Mouse (Mus musculus): ENCODE measurements around the gene Pik3r1. TPM values are rescaled to one million over a fixed set of nuclear protein-coding genes. Genes with fewer than 3 reads are reported as not detected.

Gene Pik3r1
- polyA plus RNA-seq, 1 experiment = 11.4 TPM

- no peak overlapping the region for H3K27ac ChIP-seq (ENCODE audit: insufficient read depth, low read depth, low read length)
- WGBS = 42% methylated on average over 8 of the region's 8 CpGs
- H3K27me3 ChIP-seq (ENCODE audit: control insufficient read depth, insufficient read depth, low read length) = no peaks in the 10 kb centered on the region
These were observed 21.9 kb downstream of the Pik3r1 start for GRCm38 (mm10) chr13:101746012-101746595.

GRCm38 (mm10) chr13:101744943-101745342 lies 23.1 kb downstream of the Pik3r1 start:
- no peak overlapping the region for H3K4me3 ChIP-seq (ENCODE audit: low read depth, low read length)
- TF ChIP-seq POLR2A (IDR thresholded peaks at IDR 0.05; ENCODE audit: low read depth, low read length) (no peak), CTCF (IDR thresholded peaks at IDR 0.05; ENCODE audit: extremely low read depth, insufficient read length, insufficient replicate concordance, low read depth, low read length) (no peak)
- H3K36me3 ChIP-seq (ENCODE audit: control insufficient read depth, insufficient read depth, low read length) = no peaks in the 10 kb centered on the region
- peak overlapping the region; percentile 9; the same call in 1 of the 2 replicates for H3K27ac ChIP-seq (ENCODE audit: insufficient read depth, low read depth, low read length)
- H3K4me1 ChIP-seq (ENCODE audit: control insufficient read depth, insufficient read depth, insufficient read length, low read length) = peaks cover 34% of the 10 kb centered on the region
- 47% methylated on average over 5 of the region's 5 CpGs for WGBS
- H3K27me3 ChIP-seq (ENCODE audit: control insufficient read depth, insufficient read depth, low read length) = no peaks in the 10 kb centered on the region

More at GRCm38 (mm10) chr13:101746012-101746595, 21.9 kb downstream of the Pik3r1 start:
- Histone ChIP-seq H3K4me1 (ENCODE audit: control insufficient read depth, insufficient read depth, insufficient read length, low read length) (peaks cover 27% of the 10 kb centered on the region), H3K4me3 (ENCODE audit: low read depth, low read length) (no peak overlapping the region), H3K36me3 (ENCODE audit: control insufficient read depth, insufficient read depth, low read length) (no peaks in the 10 kb centered on the region; the same call in 1 of the 2 replicates)
- TF ChIP-seq POLR2A (IDR thresholded peaks at IDR 0.05; ENCODE audit: low read depth, low read length) = no peak
- no peak for TF ChIP-seq CTCF (IDR thresholded peaks at IDR 0.05; ENCODE audit: extremely low read depth, insufficient read length, insufficient replicate concordance, low read depth, low read length)

- 33% methylated on average over 2 of the region's 2 CpGs for WGBS
- Histone ChIP-seq H3K4me1 (ENCODE audit: control insufficient read depth, insufficient read depth, insufficient read length, low read length) (peaks cover 38% of the 10 kb centered on the region), H3K36me3 (ENCODE audit: control insufficient read depth, insufficient read depth, low read length) (no peaks in the 10 kb centered on the region), H3K27me3 (ENCODE audit: control insufficient read depth, insufficient read depth, low read length) (no peaks in the 10 kb centered on the region), H3K27ac (ENCODE audit: insufficient read depth, low read depth, low read length) (no peak overlapping the region; the same call in 1 of the 2 replicates), H3K4me3 (ENCODE audit: low read depth, low read length) (no peak overlapping the region)
- no peak for TF ChIP-seq CTCF (IDR thresholded peaks at IDR 0.05; ENCODE audit: extremely low read depth, insufficient read length, insufficient replicate concordance, low read depth, low read length)
- TF ChIP-seq POLR2A (IDR thresholded peaks at IDR 0.05; ENCODE audit: low read depth, low read length) = no peak
These were observed 24.0 kb downstream of the Pik3r1 start for GRCm38 (mm10) chr13:101744053-101744452.

- WGBS = 60% methylated on average over 8 of the region's 8 CpGs
- TF ChIP-seq POLR2A (IDR thresholded peaks at IDR 0.05; ENCODE audit: low read depth, low read length) (no peak), CTCF (IDR thresholded peaks at IDR 0.05; ENCODE audit: extremely low read depth, insufficient read length, insufficient replicate concordance, low read depth, low read length) (no peak)
- H3K4me3 ChIP-seq (ENCODE audit: low read depth, low read length) = no peak overlapping the region
- H3K4me1 ChIP-seq (ENCODE audit: control insufficient read depth, insufficient read depth, insufficient read length, low read length) = peaks cover 42% of the 10 kb centered on the region
- no peaks in the 10 kb centered on the region for H3K27me3 ChIP-seq (ENCODE audit: control insufficient read depth, insufficient read depth, low read length)
- H3K27ac ChIP-seq (ENCODE audit: insufficient read depth, low read depth, low read length) = peak overlapping the region; percentile 74
- no peaks in the 10 kb centered on the region for H3K36me3 ChIP-seq (ENCODE audit: control insufficient read depth, insufficient read depth, low read length)
These were observed 24.8 kb downstream of the Pik3r1 start for GRCm38 (mm10) chr13:101743247-101743646.

DNA sequence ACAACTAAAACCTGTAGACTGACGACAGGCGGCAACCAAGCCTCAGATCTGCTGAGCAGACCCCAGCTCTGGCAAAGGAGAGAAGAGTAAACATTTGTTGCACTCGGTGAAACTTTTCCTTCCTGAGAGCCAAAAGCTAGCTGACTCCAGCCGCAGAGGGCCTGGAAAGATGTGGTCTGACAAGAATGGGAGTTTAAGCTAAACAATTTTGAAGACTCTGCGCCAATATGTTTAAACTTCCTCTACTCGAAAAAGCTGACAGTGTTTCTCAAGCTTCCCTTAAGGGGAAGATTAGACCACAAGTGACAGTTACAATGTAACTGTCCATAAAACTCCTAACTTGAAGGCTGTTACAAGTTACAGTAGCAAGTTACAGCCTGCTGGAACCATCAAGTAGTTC lies 25.4 kb downstream of the Pik3r1 start:
- TF ChIP-seq POLR2A (IDR thresholded peaks at IDR 0.05; ENCODE audit: low read depth, low read length) (no peak), CTCF (IDR thresholded peaks at IDR 0.05; ENCODE audit: extremely low read depth, insufficient read length, insufficient replicate concordance, low read depth, low read length) (no peak)
- 33% methylated on average over 6 of the region's 6 CpGs for WGBS
- H3K36me3 ChIP-seq (ENCODE audit: control insufficient read depth, insufficient read depth, low read length) = no peaks in the 10 kb centered on the region
- no peak overlapping the region for H3K4me3 ChIP-seq (ENCODE audit: low read depth, low read length)
- peak overlapping the region; percentile 43; the same call in 1 of the 2 replicates for H3K27ac ChIP-seq (ENCODE audit: insufficient read depth, low read depth, low read length)
- H3K4me1 ChIP-seq (ENCODE audit: control insufficient read depth, insufficient read depth, insufficient read length, low read length) = peaks cover 42% of the 10 kb centered on the region
- H3K27me3 ChIP-seq (ENCODE audit: control insufficient read depth, insufficient read depth, low read length) = no peaks in the 10 kb centered on the region

GRCm38 (mm10) chr13:101741530-101742309 lies 26.3 kb downstream of the Pik3r1 start:
- Histone ChIP-seq H3K36me3 (ENCODE audit: control insufficient read depth, insufficient read depth, low read length) (no peaks in the 10 kb centered on the region), H3K4me1 (ENCODE audit: control insufficient read depth, insufficient read depth, insufficient read length, low read length) (peaks cover 46% of the 10 kb centered on the region), H3K4me3 (ENCODE audit: low read depth, low read length) (no peak overlapping the region), H3K27me3 (ENCODE audit: control insufficient read depth, insufficient read depth, low read length) (no peaks in the 10 kb centered on the region), H3K27ac (ENCODE audit: insufficient read depth, low read depth, low read length) (peak overlapping the region; percentile 46; the same call in 1 of the 2 replicates)
- 32% methylated on average over 11 of the region's 11 CpGs for WGBS
- TF ChIP-seq CTCF (IDR thresholded peaks at IDR 0.05; ENCODE audit: extremely low read depth, insufficient read length, insufficient replicate concordance, low read depth, low read length) (no peak), POLR2A (IDR thresholded peaks at IDR 0.05; ENCODE audit: low read depth, low read length) (no peak)

GRCm38 (mm10) chr13:101739732-101740381 lies 28.2 kb downstream of the Pik3r1 start:
- H3K4me3 ChIP-seq (ENCODE audit: low read depth, low read length) = no peak overlapping the region
- WGBS = 17% methylated on average over 4 of the region's 4 CpGs
- no peaks in the 10 kb centered on the region for H3K27me3 ChIP-seq (ENCODE audit: control insufficient read depth, insufficient read depth, low read length)
- TF ChIP-seq CTCF (IDR thresholded peaks at IDR 0.05; ENCODE audit: extremely low read depth, insufficient read length, insufficient replicate concordance, low read depth, low read length) = no peak
- TF ChIP-seq POLR2A (IDR thresholded peaks at IDR 0.05; ENCODE audit: low read depth, low read length) = no peak
- peak overlapping the region; percentile 73 for H3K27ac ChIP-seq (ENCODE audit: insufficient read depth, low read depth, low read length)
- no peaks in the 10 kb centered on the region for H3K36me3 ChIP-seq (ENCODE audit: control insufficient read depth, insufficient read depth, low read length)
- peaks cover 45% of the 10 kb centered on the region for H3K4me1 ChIP-seq (ENCODE audit: control insufficient read depth, insufficient read depth, insufficient read length, low read length)

Data from small intestine, adult 2 months (tissue).